Mouse (Mus musculus) adrenal gland, postnatal 4 days (tissue): Measurements from ENCODE around the gene Aff1. TPM values are rescaled to one million over a fixed set of nuclear protein-coding genes. Genes with fewer than 3 reads are reported as not detected.

ENCODE experiments used
- DNase-seq, 2 experiments: peaks; one replicate each; pipeline ENCODE4 v3.0.0; 2021 to 2022; ENCODE audit warnings: low spot score in 2 of 2, mixed read lengths in 2 of 2
- long read RNA-seq, 2 experiments: library from polyadenylated mRNA; stranded (forward); transcript quantifications; one replicate each; pipeline ENCODE4 v2.0.0; 2021
- total RNA-seq, 2 experiments: library from RNA; stranded (reverse); gene quantifications; 2 replicates each; pipeline ENCODE4 v1.2.3; 2021

Gene Aff1
- total RNA-seq: 10 to 100 TPM; 37.5 to 43.3 TPM
- long read RNA-seq, experiment 1, partial matches to known transcripts: 0 of 2 reads
- long read RNA-seq, experiment 1, other reads (novel, unspliced or antisense): 2 of 2 reads
- long read RNA-seq, experiment 2, partial matches to known transcripts: 1 of 8 reads
- long read RNA-seq, experiment 2, other reads (novel, unspliced or antisense): 7 of 8 reads

DNA sequence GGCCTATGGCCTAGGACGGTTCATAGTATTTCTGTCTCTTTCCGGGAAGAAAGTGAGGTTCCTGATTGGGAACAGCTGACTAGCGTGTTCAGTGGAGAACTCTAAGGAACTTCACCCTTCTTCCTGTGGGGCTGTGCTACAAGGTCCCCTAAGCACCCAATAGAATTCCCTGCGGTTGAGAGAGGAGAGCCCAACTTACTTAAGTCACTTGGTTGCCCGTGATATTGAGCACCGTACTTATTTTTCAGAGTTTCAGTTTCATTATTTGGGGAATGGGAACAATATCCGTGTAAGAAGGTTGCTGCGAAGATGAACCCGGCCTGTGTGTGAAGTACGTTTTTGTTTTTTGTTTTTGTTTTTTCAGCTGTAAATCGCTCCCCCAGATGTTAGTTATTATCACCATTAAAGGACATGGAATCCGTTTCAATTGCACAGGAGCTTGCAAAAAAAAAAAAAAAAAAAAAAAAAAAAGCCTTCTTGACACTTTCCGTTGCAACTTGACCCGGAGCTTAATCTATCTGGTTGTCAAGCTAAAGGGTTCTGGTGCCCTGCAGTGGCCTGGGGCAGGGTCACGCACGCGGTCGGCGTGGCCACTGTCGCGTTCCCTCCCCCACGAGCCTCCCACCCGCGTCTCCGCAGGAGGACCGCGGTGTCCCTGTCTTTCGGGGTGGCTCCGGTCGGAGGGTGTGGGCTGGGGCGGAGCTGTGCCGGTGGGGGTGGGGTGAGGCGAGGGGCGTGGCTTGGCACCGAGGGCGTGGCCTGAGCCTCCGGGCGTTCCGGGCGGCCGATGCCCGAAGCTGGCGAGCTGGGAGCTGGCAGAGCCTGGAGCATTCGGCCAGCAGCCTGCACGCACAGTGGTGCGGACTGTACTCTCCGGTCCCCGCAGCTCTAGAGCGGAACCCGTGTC, at the start of gene Aff1:
Gene Aff1 (plus strand): TSS at position 751 of the 907 bp plus-strand sequence.
- DNase-seq: peak; percentile 87 to 91

DNA sequence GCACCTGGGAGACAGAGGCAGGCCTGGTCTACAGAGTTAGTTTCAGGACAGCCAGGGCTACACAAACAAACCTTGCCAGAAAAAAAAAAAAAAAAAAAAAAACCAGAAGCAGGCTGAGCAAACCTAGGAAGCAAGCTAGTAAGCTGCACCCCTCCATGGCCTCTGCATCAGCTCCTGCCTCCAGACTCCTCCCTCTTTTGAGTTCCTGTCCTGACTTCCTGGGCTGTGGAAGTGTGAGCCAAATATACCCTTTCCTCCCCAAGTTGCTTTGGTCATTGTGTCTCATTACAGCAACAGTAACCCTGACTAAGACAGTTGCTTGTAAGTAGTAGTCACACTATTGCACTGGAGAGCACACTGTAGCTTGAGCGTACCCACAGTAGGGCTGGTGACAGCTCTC, 48.0 kb upstream of the Aff1 start:
- no peak for DNase-seq

DNA sequence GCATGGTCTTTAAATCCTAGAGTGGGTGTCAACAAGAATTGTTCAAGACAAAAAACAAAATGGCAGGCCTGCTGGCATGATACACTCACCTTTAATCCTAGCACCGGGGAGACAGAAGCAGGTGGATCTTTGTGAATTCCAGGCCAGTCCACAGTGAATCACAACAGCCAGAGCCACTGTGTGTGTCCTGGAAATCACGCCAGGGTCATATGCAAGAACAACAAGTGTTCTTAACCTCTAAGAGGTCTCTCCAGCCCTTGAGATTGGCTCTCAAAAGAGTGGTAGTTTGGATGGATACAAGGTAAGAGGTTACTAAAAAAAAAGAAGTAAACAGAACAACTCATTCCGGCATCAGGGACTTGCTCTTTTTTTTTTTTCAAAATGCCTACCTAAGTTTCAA, 44.9 kb upstream of the Aff1 start:
- DNase-seq: no peak

DNA sequence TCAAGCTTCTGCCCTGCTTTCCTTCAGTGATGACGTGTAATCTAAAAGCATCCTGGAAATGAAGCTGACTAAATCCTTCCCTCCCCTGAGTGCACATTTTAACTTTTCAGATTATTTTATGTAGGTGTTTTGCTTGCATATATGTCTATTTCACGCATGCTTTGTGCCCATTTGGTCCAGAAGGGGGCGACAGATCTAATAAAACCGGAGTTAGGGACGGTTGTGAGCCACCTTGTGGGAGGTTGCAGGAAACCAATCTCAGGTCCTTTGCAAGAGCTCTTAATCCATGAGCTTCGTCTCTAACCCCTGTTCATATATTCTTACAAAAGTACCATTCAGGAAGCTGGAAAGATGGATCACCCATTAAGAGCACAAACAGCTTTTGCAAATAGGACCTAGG, 37.9 kb upstream of the Aff1 start:
- no peak for DNase-seq

DNA sequence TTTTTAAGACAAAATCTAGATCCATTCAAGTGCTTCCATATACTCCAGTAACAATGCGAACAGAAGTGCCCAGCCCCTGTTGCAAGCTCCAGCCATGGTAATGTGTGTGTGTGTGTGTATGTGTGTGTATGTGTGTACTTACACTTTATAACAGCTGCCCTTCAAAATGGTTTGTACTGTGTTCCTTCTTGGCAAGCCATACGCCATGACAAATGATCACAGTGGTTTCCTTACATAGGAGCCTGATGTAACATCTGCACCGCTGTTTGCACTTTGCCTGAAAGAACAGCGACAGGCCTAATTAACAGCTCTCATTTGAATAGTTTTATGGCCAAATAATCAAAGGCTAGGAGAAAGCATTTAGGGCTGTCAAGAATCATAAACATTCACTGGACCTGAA, 37.4 kb upstream of the Aff1 start:
- no peak for DNase-seq

DNA sequence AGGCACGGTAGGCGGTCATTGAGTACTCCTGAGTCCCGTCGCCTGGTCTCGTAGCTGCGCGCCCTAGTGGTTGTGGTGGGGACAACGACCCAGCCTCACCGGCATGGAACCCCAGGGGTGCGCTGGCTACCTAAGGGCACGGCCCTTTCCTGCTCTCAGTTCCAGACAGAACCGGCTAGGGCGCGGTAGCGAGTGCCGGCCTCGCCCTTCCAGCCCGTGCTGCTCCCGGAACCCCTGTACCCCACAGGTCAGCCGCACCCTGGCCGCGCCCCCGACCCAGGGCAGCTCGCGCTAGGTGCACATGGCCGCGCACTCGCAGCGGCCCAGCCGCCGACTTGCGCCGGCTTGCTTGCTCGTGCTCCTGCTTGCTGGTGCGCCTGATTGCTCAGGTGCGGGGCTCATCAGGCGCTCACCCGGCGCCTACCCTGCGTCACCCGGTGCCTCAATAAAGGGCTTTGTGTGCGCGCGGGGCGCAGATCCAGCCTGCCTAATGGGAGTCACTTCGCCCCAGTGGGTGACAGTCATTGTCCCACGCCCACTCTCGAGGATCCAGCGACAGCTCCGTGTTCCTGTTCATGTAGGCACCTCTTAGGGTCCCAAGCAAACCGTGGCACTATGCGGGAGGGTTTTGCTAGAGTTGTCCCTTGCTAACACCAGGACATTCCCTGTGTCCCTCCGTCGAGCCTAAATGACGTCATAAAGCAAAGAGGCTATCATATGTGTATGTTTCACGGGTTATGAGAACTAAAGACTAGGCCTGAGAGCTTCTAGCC, 36.6 kb upstream of the Aff1 start, which contains the start of gene 1700016H13Rik:
Gene 1700016H13Rik (minus strand): TSS at position 665 of the 773 bp plus-strand sequence.
- peak; percentile 44 to 73 for DNase-seq

DNA sequence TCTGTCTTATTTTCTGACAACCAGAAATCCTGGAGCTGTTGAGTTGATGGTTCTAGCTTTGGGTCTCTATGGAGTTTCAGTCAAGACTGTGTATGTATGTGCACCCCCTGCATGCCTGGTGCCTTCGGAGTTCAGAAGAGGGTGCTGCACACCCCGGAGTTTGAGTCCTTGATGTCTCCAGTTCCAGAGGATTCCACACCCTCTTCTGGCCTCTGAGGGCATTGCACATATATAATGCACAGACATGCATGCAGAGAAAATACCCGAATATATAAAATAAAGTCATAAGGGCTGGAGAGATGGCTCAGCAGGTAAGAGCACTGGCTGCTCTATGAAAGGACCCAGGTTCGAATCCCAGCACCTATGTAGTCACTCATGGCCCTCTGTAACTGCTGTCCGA, 33.3 kb upstream of the Aff1 start:
- DNase-seq: no peak

DNA sequence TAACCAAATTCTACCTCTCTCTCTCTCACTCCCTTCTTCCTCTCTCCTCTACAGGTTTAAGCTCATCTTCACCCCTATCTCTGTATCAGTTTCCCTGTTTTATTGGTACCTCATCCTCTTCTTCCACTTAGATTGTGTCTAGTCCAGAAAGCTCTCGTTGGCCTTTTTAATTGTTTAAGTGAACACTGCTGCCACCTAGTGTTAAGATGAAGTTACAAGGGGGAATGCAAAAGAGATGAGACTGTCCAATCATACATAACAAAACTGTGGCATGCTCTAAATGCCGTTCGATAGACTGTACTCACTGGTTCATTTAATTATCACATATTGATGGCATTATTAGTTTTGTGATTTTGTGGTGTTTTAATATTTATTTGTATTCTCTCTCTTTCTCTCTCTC, 32.6 kb upstream of the Aff1 start:
- DNase-seq: no peak

DNA sequence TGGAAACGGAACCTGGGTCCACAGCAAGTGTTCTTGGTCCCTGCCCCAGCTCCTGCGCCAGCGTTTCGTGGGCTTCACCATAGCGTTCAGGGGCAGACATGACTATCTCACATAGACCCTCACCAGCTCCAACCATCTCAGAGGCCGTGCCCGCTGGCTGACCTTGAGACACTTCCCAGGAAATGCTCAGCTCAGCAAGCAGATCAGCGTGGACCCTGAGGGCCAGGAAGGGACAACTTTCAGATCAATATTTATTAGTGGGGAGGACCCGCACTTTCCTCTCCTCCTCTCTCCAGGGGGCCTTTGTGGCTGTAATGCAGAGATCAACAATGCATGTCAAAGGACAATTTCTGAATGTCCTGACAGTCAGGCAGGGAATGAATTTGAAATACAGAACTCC, 27.2 kb upstream of the Aff1 start:
- DNase-seq: no peak

DNA sequence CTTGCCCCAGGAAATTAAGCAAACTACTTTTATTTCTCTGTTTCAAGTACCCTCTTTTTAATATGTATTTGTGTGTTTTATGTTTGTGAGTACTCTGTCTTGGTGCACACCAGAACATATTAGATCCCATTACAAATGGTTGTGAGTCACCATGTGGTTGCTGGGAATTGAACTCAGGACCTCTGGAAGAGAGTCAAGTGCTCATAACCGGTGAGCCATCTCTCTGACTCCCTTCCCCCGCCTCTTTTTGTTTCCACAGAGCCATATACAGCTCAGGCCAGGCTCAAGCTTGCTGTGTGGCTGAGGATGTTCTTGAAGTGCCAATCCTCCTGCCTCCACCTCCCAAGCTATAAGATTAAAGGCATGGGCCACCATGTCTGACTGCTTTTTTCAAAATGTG, 26.3 kb upstream of the Aff1 start:
- DNase-seq: no peak

DNA sequence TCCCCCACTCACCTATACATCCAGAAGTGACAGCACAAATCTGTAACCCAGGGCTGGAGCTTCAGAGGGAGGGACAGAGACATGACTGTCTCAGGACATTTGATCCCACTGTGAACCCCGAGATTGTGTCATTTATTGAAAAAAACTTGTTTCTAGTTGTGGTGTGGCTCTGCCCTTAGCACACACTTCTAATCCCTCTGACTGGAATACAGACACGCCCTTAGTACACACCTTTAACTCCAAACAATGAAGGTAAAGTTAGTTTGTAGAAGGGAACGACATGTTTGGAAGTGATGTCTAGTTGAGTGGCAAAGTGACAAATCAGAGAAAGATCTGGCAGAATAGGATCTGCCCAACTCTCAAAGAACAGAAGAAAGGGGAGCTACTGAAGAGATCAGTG, 20.3 kb upstream of the Aff1 start:
- no peak for DNase-seq

DNA sequence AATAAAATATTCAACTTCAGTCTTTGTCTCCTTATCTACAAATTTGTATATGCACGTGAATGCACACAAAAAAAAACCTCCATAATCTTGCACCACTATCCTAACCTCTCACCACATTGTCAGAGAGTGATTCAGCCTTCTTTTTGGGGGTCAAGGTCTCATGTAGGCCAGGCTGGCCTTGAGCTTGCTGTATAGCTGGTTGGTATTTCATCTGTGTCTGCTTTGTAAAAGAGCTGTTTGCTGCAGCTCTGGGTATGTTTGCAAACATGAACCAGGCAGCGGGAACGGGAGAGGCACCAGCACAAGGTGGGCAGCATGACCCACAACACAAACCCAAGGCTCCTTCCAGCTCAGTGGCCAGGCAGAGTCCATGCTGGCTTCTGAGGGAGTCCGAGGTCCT, 18.6 kb upstream of the Aff1 start:
- DNase-seq: no peak

DNA sequence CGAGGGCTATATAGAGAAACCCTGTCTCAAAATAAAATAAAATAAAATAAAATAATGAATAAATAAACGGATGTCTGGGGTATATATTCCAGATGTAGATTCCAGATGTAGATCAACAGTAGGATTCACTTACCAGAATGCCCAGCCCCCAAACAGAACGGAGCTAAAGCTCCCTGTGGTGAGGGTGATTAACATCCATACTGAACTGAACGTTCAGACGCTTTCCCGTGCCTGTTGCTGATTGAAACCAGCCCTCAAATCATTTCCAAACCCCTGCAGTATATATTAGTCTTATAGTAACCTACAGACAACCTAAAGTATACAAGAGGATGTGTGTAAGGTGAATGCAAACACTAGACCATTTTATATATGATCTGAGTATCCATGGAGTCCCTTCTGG, 17.7 kb upstream of the Aff1 start:
- DNase-seq: no peak

DNA sequence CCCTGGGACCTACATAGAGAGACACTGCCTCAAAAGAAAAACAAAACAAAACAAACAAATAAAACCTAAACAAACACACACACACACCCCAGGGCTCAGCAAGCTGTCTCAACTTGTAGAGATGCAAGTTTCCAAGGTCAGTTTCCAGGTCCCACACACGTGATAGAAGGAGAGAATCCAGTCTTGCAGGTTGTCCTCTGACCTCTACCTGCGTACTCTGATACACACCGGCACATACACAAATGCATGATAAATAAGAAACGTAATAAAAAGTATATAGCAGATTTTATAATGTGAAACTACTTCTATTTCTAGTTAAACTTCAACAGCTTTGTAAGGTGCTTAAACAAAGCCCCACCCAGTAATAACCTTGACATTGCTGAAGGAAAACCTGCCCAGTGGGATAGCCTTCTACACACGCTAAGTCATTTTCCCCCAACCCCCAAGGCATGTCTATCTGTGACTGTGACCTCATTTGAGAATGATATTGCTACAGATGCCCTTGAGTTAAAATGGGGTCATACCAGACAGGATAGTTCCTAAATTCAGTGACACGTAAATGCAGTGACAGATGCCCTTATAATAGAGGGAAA, 15.8 kb upstream of the Aff1 start:
- DNase-seq: no peak

DNA sequence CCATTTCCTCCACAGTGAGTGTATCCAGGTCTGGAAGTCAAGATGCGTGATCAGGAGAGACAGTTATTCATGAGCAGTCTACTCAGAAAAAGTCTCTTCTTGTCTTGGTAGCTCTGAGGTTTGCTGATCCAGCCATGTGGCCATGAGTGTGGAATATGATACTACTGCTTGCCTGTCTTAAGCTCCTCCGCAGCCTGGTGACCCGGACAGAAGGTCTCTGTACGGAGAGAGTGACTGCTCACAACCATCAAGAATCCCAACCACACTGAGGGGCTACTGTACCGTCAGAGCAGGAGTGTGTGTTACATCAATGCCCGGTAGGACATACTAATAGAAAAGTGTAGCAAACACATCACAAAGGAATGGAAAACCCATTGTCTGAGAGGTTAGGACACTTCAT, 14.3 kb upstream of the Aff1 start:
- DNase-seq: no peak

DNA sequence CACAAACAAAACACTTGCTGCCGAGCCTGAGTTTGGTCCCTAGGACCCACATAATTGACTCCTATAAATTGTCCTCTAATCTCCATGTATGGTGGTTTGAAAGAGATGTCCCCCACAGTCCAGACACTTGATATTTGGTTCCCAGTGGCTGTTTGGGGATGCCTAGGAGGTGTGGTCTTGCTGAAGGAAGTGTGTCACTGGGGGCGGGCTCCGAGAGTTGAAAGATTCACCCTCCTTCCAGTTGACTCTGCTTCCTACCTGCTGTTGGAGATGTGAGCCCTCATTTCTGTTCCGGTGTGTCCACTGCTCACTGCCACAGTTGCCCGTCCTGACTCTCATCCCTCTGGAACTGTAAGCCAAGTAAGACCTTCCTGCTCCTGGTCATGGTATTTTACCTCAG, 13.2 kb upstream of the Aff1 start:
- DNase-seq: no peak

DNA sequence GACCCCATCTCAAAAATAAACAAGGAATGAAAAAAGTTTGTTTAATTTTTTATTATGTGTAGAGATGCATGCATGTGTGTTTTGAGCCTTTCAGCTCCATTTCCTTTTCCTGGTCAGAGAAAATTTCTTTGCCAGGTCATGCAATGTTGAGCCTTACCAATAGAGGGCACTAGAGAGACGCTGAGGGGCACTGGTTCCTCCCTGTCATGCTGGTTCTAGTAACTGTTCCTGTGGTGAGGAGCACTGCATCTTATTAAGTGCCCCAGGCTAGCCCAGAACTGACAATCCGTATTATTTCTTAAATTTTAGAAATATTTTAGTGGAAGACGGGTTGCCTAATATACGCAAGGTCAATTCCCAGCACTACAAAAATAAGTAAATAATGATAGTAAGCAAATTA, 11.8 kb upstream of the Aff1 start:
- peak in 1 of 2 experiments; percentile 40 for DNase-seq

DNA sequence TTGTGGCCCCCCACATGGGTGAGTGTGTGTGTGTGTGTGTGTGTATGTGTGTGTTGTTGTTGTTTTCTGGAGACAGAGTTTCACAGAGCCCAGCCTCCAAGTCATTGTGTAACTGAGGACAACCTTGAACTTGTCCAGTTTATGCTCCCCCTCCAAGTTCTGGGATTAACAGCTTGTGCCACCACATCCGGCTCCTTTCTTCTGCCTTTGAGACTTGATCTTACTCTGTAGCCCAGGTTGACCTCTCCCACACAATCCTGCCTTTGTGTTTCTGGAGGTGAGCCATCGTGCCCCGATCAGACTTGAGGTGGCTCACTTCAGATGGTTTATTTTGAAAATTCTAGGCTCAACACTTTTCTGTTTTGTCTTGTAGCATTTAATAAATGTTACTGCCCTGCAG, 10.3 kb upstream of the Aff1 start:
- DNase-seq: no peak

DNA sequence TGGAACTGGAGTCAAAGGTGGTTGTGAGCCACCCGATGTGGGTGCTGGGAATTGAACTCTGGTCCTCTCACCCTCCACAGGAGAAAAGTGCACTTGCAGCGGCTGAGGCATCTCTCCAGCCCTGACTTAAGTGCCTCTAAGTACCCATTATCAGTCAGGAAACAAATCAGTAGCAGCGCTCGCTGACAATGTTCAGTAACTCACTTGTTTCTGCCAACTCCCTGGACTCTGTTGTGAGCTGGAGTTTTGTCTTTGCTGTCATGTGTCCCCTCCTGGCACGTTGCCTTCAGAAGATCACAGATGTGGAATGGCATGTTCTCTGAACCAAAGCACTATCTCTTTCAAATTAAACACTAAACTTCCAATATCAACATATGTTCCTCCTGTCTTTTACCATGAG, 2.5 kb upstream of the Aff1 start:
- no peak for DNase-seq

DNA sequence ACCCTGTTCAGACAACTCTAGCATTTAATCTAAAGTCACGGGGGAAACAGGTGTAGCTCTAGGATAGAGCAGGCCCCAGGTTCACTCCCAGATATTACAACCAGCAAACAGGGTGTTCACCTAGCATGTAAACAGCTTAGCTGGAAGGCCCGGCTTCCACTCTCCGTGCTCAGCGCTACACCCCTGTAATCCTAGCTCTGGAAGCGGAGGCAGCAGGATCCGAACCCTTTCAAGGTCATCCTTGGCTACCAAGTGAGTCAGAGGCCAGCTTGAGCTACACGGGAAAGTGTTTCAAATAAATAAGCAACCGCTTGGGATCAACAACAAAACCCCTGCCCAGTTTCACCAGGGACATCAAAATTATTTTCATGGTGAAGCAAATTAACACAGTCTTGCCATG, 2.0 kb upstream of the Aff1 start:
- DNase-seq: no peak

DNA sequence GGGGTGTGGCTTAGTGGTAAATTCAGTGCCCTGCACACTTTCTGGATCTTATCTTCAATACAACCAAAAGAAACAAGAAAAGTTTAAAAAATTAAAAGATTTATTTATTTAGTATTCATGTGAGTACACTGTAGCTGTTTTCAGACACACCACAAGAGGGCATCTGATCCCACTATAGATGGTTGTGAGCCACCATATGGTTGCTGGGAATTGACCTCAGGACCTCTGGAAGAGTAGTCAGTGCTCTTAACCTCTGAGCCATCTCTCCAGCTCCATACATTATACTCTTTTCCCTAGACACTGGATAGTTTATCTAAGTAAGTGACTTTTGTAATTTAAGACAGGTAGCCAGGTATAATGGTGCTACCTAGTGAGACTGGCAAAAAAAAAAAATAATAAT, 1.0 kb upstream of the Aff1 start:
- DNase-seq: no peak
